Mouse (Mus musculus): ENCODE measurements around the gene 4930470P17Rik.

GRCm38 (mm10) chr2:170631375-170631774 lies 29.6 kb upstream of the 4930470P17Rik start:
- TF ChIP-seq CTCF (IDR thresholded peaks at IDR 0.05; ENCODE audit: control insufficient read depth, insufficient read depth, insufficient read length) (no peak), MAX (IDR thresholded peaks at IDR 0.05) (no peak), MYOD1 (IDR thresholded peaks at IDR 0.05; ENCODE audit: control insufficient read depth, insufficient read length, low read depth) (no peak), USF1 (IDR thresholded peaks at IDR 0.05; ENCODE audit: low read depth) (no peak), CEBPB (IDR thresholded peaks at IDR 0.05; ENCODE audit: low read depth) (no peak), FOSL1 (IDR thresholded peaks at IDR 0.05; ENCODE audit: insufficient read depth, low read length, poor library complexity, severe bottlenecking) (no peak)
